Mouse (Mus musculus): ENCODE data around the gene Idnk. TPM values are rescaled to one million over a fixed set of nuclear protein-coding genes. Genes with fewer than 3 reads are reported as not detected.

Gene Idnk
- polyA plus RNA-seq, 1 experiment, result 39.6 TPM

DNA sequence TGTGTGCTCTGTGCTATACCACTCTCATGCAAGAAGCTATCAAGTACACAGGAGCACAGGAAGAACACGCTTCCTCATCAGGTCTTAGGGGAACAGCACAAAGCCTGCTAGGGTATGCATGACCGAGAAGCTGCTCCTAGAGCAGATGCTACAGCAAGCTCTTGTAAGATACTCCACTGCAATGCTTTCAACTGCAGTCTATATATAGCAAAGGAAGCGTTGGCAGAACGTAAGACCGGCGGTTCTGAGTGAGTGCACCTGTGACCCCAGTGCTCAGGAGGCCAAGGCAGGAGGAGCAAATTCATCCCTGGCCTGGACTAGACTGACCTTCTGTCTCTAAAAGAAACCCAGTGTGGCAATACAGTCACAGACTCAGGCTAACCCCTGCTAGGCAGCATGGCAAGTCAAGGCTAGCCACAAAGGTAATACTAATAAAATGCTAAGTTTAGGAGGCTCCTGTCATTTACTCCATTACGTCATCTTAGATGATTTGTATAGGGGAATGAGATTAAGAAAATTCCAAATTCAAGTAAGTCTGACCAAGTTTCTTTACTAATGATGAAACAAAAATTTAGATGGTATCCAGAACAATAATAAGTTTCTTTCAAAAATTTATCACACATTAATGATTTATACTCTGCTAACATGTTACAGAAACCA is 40.7 kb downstream of the Idnk start:
- Histone ChIP-seq H3K4me1 (ENCODE audit: control insufficient read depth, insufficient read depth, low read length) (peaks cover 11% of the 10 kb centered on the region), H3K4me3 (replicated peaks; ENCODE audit: insufficient read depth, low read depth, low read length) (no peak overlapping the region), H3K27ac (ENCODE audit: insufficient read depth, low read length) (no peak overlapping the region), H3K27me3 (ENCODE audit: control insufficient read depth, insufficient read depth, low read length) (no peaks in the 10 kb centered on the region)
- DNase-seq, result no peak
- WGBS, result 65% methylated on average over 7 of the region's 7 CpGs
- TF ChIP-seq CTCF (IDR thresholded peaks at IDR 0.05; ENCODE audit: borderline replicate concordance, insufficient read depth, low read depth, low read length) (no peak), POLR2A (IDR thresholded peaks at IDR 0.05; ENCODE audit: borderline replicate concordance, insufficient read depth, low read length) (no peak)

DNA sequence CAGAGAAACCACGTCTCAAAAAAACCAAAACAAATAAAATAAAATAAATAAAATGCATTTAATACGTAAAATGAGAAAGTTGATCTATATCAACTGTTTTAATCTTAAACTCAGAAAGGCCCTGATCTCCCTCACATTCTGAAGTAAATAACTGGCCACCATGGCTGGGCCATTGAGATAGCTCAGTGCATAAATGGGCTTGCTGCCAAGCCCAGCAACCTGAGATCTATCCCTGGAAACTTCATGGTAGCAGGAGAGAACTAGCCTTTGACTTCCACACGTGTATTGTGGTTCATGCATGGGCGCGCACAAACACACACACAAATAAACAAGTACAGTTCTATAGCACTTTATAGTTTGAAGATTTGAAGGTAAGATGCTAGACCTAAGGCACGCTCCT is 43.9 kb downstream of the Idnk start:
- Histone ChIP-seq H3K27ac (ENCODE audit: insufficient read depth, low read length) (no peak overlapping the region), H3K4me3 (replicated peaks; ENCODE audit: insufficient read depth, low read depth, low read length) (no peak overlapping the region), H3K27me3 (ENCODE audit: control insufficient read depth, insufficient read depth, low read length) (no peaks in the 10 kb centered on the region), H3K4me1 (ENCODE audit: control insufficient read depth, insufficient read depth, low read length) (peaks cover 26% of the 10 kb centered on the region)
- 82% methylated on average over 6 of the region's 6 CpGs for WGBS
- DNase-seq, result no peak
- TF ChIP-seq CTCF (IDR thresholded peaks at IDR 0.05; ENCODE audit: borderline replicate concordance, insufficient read depth, low read depth, low read length) (no peak), POLR2A (IDR thresholded peaks at IDR 0.05; ENCODE audit: borderline replicate concordance, insufficient read depth, low read length) (no peak)

GRCm38 (mm10) chr13:58201908-58202307 is 44.5 kb downstream of the Idnk start:
- no peaks in the 10 kb centered on the region for H3K27me3 ChIP-seq (ENCODE audit: control insufficient read depth, insufficient read depth, low read length)
- no peak for TF ChIP-seq CTCF (IDR thresholded peaks at IDR 0.05; ENCODE audit: borderline replicate concordance, insufficient read depth, low read depth, low read length)
- TF ChIP-seq POLR2A (IDR thresholded peaks at IDR 0.05; ENCODE audit: borderline replicate concordance, insufficient read depth, low read length), result no peak
- no peak overlapping the region for H3K4me3 ChIP-seq (replicated peaks; ENCODE audit: insufficient read depth, low read depth, low read length)
- H3K27ac ChIP-seq (ENCODE audit: insufficient read depth, low read length), result no peak overlapping the region
- WGBS, result 95% methylated on average over 3 of the region's 3 CpGs
- DNase-seq, result no peak
- peaks cover 30% of the 10 kb centered on the region for H3K4me1 ChIP-seq (ENCODE audit: control insufficient read depth, insufficient read depth, low read length)

- Histone ChIP-seq H3K4me3 (replicated peaks; ENCODE audit: insufficient read depth, low read depth, low read length) (no peak overlapping the region), H3K27ac (ENCODE audit: insufficient read depth, low read length) (peak overlapping the region; percentile 66; the same call in 1 of the 2 replicates), H3K27me3 (ENCODE audit: control insufficient read depth, insufficient read depth, low read length) (no peaks in the 10 kb centered on the region), H3K4me1 (ENCODE audit: control insufficient read depth, insufficient read depth, low read length) (peaks cover 29% of the 10 kb centered on the region)
- no peak for TF ChIP-seq CTCF (IDR thresholded peaks at IDR 0.05; ENCODE audit: borderline replicate concordance, insufficient read depth, low read depth, low read length)
- TF ChIP-seq POLR2A (IDR thresholded peaks at IDR 0.05; ENCODE audit: borderline replicate concordance, insufficient read depth, low read length), result no peak
- peak; percentile 70 to 85 for DNase-seq
- 8% methylated on average over 1 of the region's 1 CpGs for WGBS
Observed at GRCm38 (mm10) chr13:58202903-58203302, 45.5 kb downstream of the Idnk start.

- Histone ChIP-seq H3K4me3 (replicated peaks; ENCODE audit: insufficient read depth, low read depth, low read length) (no peak overlapping the region), H3K27me3 (ENCODE audit: control insufficient read depth, insufficient read depth, low read length) (no peaks in the 10 kb centered on the region), H3K27ac (ENCODE audit: insufficient read depth, low read length) (no peak overlapping the region), H3K4me1 (ENCODE audit: control insufficient read depth, insufficient read depth, low read length) (peaks cover 27% of the 10 kb centered on the region)
- no peak for DNase-seq
- no peak for TF ChIP-seq CTCF (IDR thresholded peaks at IDR 0.05; ENCODE audit: borderline replicate concordance, insufficient read depth, low read depth, low read length)
- no peak for TF ChIP-seq POLR2A (IDR thresholded peaks at IDR 0.05; ENCODE audit: borderline replicate concordance, insufficient read depth, low read length)
- 94% methylated on average over 3 of the region's 3 CpGs for WGBS
Observed at GRCm38 (mm10) chr13:58204202-58204601, 46.8 kb downstream of the Idnk start.

- Histone ChIP-seq H3K4me1 (ENCODE audit: control insufficient read depth, insufficient read depth, low read length) (peaks cover 28% of the 10 kb centered on the region), H3K27me3 (ENCODE audit: control insufficient read depth, insufficient read depth, low read length) (no peaks in the 10 kb centered on the region), H3K4me3 (replicated peaks; ENCODE audit: insufficient read depth, low read depth, low read length) (no peak overlapping the region), H3K27ac (ENCODE audit: insufficient read depth, low read length) (no peak overlapping the region)
- TF ChIP-seq POLR2A (IDR thresholded peaks at IDR 0.05; ENCODE audit: borderline replicate concordance, insufficient read depth, low read length) (no peak), CTCF (IDR thresholded peaks at IDR 0.05; ENCODE audit: borderline replicate concordance, insufficient read depth, low read depth, low read length) (no peak)
- no peak for DNase-seq
- WGBS, result 36% methylated on average over 4 of the region's 4 CpGs
Observed at GRCm38 (mm10) chr13:58204986-58205385, 47.5 kb downstream of the Idnk start.

DNA sequence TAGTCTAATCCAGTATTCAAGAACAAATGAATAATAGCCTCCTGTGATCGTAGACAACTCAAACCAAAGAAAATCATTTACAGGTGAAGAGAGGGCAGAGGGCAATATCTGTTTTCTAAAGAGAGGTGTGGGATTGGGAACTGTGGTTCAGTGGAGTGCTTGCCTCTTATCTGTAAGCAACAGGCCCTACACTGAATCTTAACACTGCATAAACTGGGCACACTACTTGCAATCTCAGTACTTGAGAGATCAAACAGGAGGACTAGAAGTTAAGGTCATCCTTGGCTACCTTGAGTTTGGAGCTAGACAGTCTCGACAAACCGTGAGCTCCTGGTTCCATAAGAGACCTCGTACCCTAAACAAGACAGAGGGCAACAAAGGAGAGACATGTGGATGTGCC is 48.6 kb downstream of the Idnk start:
- WGBS, result 91% methylated on average over 4 of the region's 4 CpGs
- no peak overlapping the region for H3K27ac ChIP-seq (ENCODE audit: insufficient read depth, low read length)
- no peak overlapping the region for H3K4me3 ChIP-seq (replicated peaks; ENCODE audit: insufficient read depth, low read depth, low read length)
- no peaks in the 10 kb centered on the region for H3K27me3 ChIP-seq (ENCODE audit: control insufficient read depth, insufficient read depth, low read length)
- H3K4me1 ChIP-seq (ENCODE audit: control insufficient read depth, insufficient read depth, low read length), result peaks cover 31% of the 10 kb centered on the region
- TF ChIP-seq POLR2A (IDR thresholded peaks at IDR 0.05; ENCODE audit: borderline replicate concordance, insufficient read depth, low read length) (no peak), CTCF (IDR thresholded peaks at IDR 0.05; ENCODE audit: borderline replicate concordance, insufficient read depth, low read depth, low read length) (no peak)
- DNase-seq, result no peak

- Histone ChIP-seq H3K4me1 (ENCODE audit: control insufficient read depth, insufficient read depth, low read length) (peaks cover 14% of the 10 kb centered on the region), H3K4me3 (replicated peaks; ENCODE audit: insufficient read depth, low read depth, low read length) (peak overlapping the region; percentile 15), H3K27ac (ENCODE audit: insufficient read depth, low read length) (peak overlapping the region; percentile 37; the same call in 1 of the 2 replicates), H3K27me3 (ENCODE audit: control insufficient read depth, insufficient read depth, low read length) (no peaks in the 10 kb centered on the region)
- 4% methylated on average over 5 of the region's 5 CpGs for WGBS
- peak; percentile 63 to 91 for DNase-seq
- no peak for TF ChIP-seq POLR2A (IDR thresholded peaks at IDR 0.05; ENCODE audit: borderline replicate concordance, insufficient read depth, low read length)
- no peak for TF ChIP-seq CTCF (IDR thresholded peaks at IDR 0.05; ENCODE audit: borderline replicate concordance, insufficient read depth, low read depth, low read length)
Observed at GRCm38 (mm10) chr13:58210441-58210840, 53.0 kb downstream of the Idnk start.

Measured in cerebellum, adult 2 months (tissue).